Mouse (Mus musculus): Measurements from ENCODE around the gene Ttc23l. TPM values are rescaled to one million over a fixed set of nuclear protein-coding genes. Genes with fewer than 3 reads are reported as not detected.
"Not testable (repeated sequence)": the region's sequence is repeated elsewhere in the genome, so short reads cannot be mapped to it uniquely, and the experiment has no call there.

Gene Ttc23l
- total RNA-seq, 1 experiment from 2014 or later: not detected

- no peak for ATAC-seq (replicated peaks in 1 of 2; ENCODE audit: insufficient read depth in 1 of 2, low FRiP score in 2 of 2, low TSS enrichment in 1 of 2, low read depth in 1 of 2, poor library complexity in 2 of 2, severe bottlenecking in 2 of 2)
These were observed 22.5 kb downstream of the Ttc23l start for GRCm38 (mm10) chr15:10535969-10536368.

GRCm38 (mm10) chr15:10534591-10534990 lies 23.9 kb downstream of the Ttc23l start:
- ATAC-seq (replicated peaks in 1 of 2; ENCODE audit: insufficient read depth in 1 of 2, low FRiP score in 2 of 2, low TSS enrichment in 1 of 2, low read depth in 1 of 2, poor library complexity in 2 of 2, severe bottlenecking in 2 of 2): no peak

- not testable (repeated sequence) for ATAC-seq (replicated peaks in 1 of 2; ENCODE audit: insufficient read depth in 1 of 2, low FRiP score in 2 of 2, low TSS enrichment in 1 of 2, low read depth in 1 of 2, poor library complexity in 2 of 2, severe bottlenecking in 2 of 2)
These were observed 25.1 kb downstream of the Ttc23l start for GRCm38 (mm10) chr15:10533361-10533760.

GRCm38 (mm10) chr15:10531352-10531751 lies 27.1 kb downstream of the Ttc23l start:
- ATAC-seq (replicated peaks in 1 of 2; ENCODE audit: insufficient read depth in 1 of 2, low FRiP score in 2 of 2, low TSS enrichment in 1 of 2, low read depth in 1 of 2, poor library complexity in 2 of 2, severe bottlenecking in 2 of 2): no peak

GRCm38 (mm10) chr15:10525896-10526295 lies 32.6 kb downstream of the Ttc23l start:
- ATAC-seq (replicated peaks in 1 of 2; ENCODE audit: insufficient read depth in 1 of 2, low FRiP score in 2 of 2, low TSS enrichment in 1 of 2, low read depth in 1 of 2, poor library complexity in 2 of 2, severe bottlenecking in 2 of 2): no peak

- ATAC-seq (replicated peaks in 1 of 2; ENCODE audit: insufficient read depth in 1 of 2, low FRiP score in 2 of 2, low TSS enrichment in 1 of 2, low read depth in 1 of 2, poor library complexity in 2 of 2, severe bottlenecking in 2 of 2): no peak
These were observed 43.3 kb downstream of the Ttc23l start for GRCm38 (mm10) chr15:10515166-10515565.

GRCm38 (mm10) chr15:10506099-10506498 lies 52.4 kb downstream of the Ttc23l start:
- ATAC-seq (replicated peaks in 1 of 2; ENCODE audit: insufficient read depth in 1 of 2, low FRiP score in 2 of 2, low TSS enrichment in 1 of 2, low read depth in 1 of 2, poor library complexity in 2 of 2, severe bottlenecking in 2 of 2): no peak

- peak; percentile 66 to 81; a peak in 3 of 4 replicates for ATAC-seq (replicated peaks in 1 of 2; ENCODE audit: insufficient read depth in 1 of 2, low FRiP score in 2 of 2, low TSS enrichment in 1 of 2, low read depth in 1 of 2, poor library complexity in 2 of 2, severe bottlenecking in 2 of 2)
These were observed 57.4 kb downstream of the Ttc23l start for GRCm38 (mm10) chr15:10500838-10501719.

GRCm38 (mm10) chr15:10500035-10500434 lies 58.4 kb downstream of the Ttc23l start:
- no peak for ATAC-seq (replicated peaks in 1 of 2; ENCODE audit: insufficient read depth in 1 of 2, low FRiP score in 2 of 2, low TSS enrichment in 1 of 2, low read depth in 1 of 2, poor library complexity in 2 of 2, severe bottlenecking in 2 of 2)

- no peak for ATAC-seq (replicated peaks in 1 of 2; ENCODE audit: insufficient read depth in 1 of 2, low FRiP score in 2 of 2, low TSS enrichment in 1 of 2, low read depth in 1 of 2, poor library complexity in 2 of 2, severe bottlenecking in 2 of 2)
These were observed 58.9 kb downstream of the Ttc23l start for GRCm38 (mm10) chr15:10499593-10499992.

GRCm38 (mm10) chr15:10496696-10497095 lies 61.8 kb downstream of the Ttc23l start:
- ATAC-seq (replicated peaks in 1 of 2; ENCODE audit: insufficient read depth in 1 of 2, low FRiP score in 2 of 2, low TSS enrichment in 1 of 2, low read depth in 1 of 2, poor library complexity in 2 of 2, severe bottlenecking in 2 of 2): not testable (repeated sequence)

GRCm38 (mm10) chr15:10495944-10496343 lies 62.5 kb downstream of the Ttc23l start:
- ATAC-seq (replicated peaks in 1 of 2; ENCODE audit: insufficient read depth in 1 of 2, low FRiP score in 2 of 2, low TSS enrichment in 1 of 2, low read depth in 1 of 2, poor library complexity in 2 of 2, severe bottlenecking in 2 of 2): no peak

GRCm38 (mm10) chr15:10490101-10490500 lies 68.4 kb downstream of the Ttc23l start:
- ATAC-seq (replicated peaks in 1 of 2; ENCODE audit: insufficient read depth in 1 of 2, low FRiP score in 2 of 2, low TSS enrichment in 1 of 2, low read depth in 1 of 2, poor library complexity in 2 of 2, severe bottlenecking in 2 of 2): no peak

GRCm38 (mm10) chr15:10487246-10487645 lies 71.2 kb downstream of the Ttc23l start:
- no peak for ATAC-seq (replicated peaks in 1 of 2; ENCODE audit: insufficient read depth in 1 of 2, low FRiP score in 2 of 2, low TSS enrichment in 1 of 2, low read depth in 1 of 2, poor library complexity in 2 of 2, severe bottlenecking in 2 of 2)

GRCm38 (mm10) chr15:10486365-10486839 lies 72.1 kb downstream of the Ttc23l start:
- ATAC-seq (replicated peaks in 1 of 2; ENCODE audit: insufficient read depth in 1 of 2, low FRiP score in 2 of 2, low TSS enrichment in 1 of 2, low read depth in 1 of 2, poor library complexity in 2 of 2, severe bottlenecking in 2 of 2): peak; percentile 0 to 6; a peak in 1 of 4 replicates

- peak; percentile 99 for ATAC-seq (replicated peaks in 1 of 2; ENCODE audit: insufficient read depth in 1 of 2, low FRiP score in 2 of 2, low TSS enrichment in 1 of 2, low read depth in 1 of 2, poor library complexity in 2 of 2, severe bottlenecking in 2 of 2)
These were observed 72.7 kb downstream of the Ttc23l start, which contains the start of the genes Brix1 and Rad1 for GRCm38 (mm10) chr15:10485484-10486364. TSS of gene Brix1 (minus strand) at chr15:10485947. TSS of gene Rad1 (plus strand) at chr15:10486018.

- no peak for ATAC-seq (replicated peaks in 1 of 2; ENCODE audit: insufficient read depth in 1 of 2, low FRiP score in 2 of 2, low TSS enrichment in 1 of 2, low read depth in 1 of 2, poor library complexity in 2 of 2, severe bottlenecking in 2 of 2)
These were observed 87.5 kb downstream of the Ttc23l start for GRCm38 (mm10) chr15:10470941-10471340.

All from hematopoietic stem cell, adult 5-6 weeks (primary cell).